Mouse (Mus musculus) bone marrow, adult 2 months (tissue): ENCODE data around the gene Spata7. TPM values are rescaled to one million over a fixed set of nuclear protein-coding genes. Genes with fewer than 3 reads are reported as not detected.

Source experiments
- H3K27ac ChIP-seq: fragments of 200-500 bp; 2 replicates; pipeline ENCODE4 v1.5.1; 2012; ENCODE audit warnings: low read depth, mild to moderate bottlenecking, control low read depth, inconsistent platforms, low read length; ENCODE audit not compliant: control insufficient read depth, poor library complexity, insufficient read depth
- H3K4me1 ChIP-seq: fragments of 200-500 bp; 2 replicates; pipeline ENCODE4 v1.6.1; 2011; ENCODE audit warnings: low read length; ENCODE audit not compliant: control insufficient read depth, insufficient read depth
- H3K4me3 ChIP-seq: fragments of 200-500 bp; replicated peaks from 2 replicates; pipeline ENCODE3; 2011; ENCODE audit warnings: mild to moderate bottlenecking, low read depth, low read length, control low read depth; ENCODE audit not compliant: control insufficient read depth
- CTCF ChIP-seq: fragments of 200-500 bp; IDR thresholded peaks from 2 replicates; pipeline ENCODE4 v1.5.1; 2011; ENCODE audit warnings: low read length, control low read depth; ENCODE audit not compliant: control insufficient read depth, insufficient read depth
- POLR2A ChIP-seq: fragments of 200-500 bp; IDR thresholded peaks from 2 replicates; pipeline ENCODE4 v1.6.1; 2011; ENCODE audit warnings: low read depth, mild to moderate bottlenecking, control low read depth, low read length, borderline replicate concordance; ENCODE audit not compliant: control insufficient read depth
- WGBS: fragments of 180-500 bp; shearing (Covaris S2); methylation state at CpG from one replicate; pipeline ENCODE4 v1.1.7; 2018; 5-methylcytosine and 5-hydroxymethylcytosine counted together
- polyA plus RNA-seq: library from polyadenylated mRNA; stranded (reverse); fragments of >200 nt; gene quantifications from 2 replicates; pipeline ENCODE4 v1.2.4, GENCODE M21; 2011; ENCODE audit warnings: low replicate concordance; ENCODE audit not compliant: missing spikeins, insufficient read depth, insufficient read length

Gene Spata7
- polyA plus RNA-seq, 1 experiment, result 1.6 TPM

- H3K4me3 ChIP-seq, result no peak overlapping the region
- WGBS, result 75% methylated on average over 6 of the region's 6 CpGs
- no peak overlapping the region for H3K27ac ChIP-seq
- TF ChIP-seq CTCF, result no peak
- TF ChIP-seq POLR2A, result no peak
- H3K4me1 ChIP-seq, result no peaks in the 10 kb centered on the region
Measured at GRCm38 (mm10) chr12:98712819-98713218, 84.9 kb downstream of the Spata7 start.

DNA sequence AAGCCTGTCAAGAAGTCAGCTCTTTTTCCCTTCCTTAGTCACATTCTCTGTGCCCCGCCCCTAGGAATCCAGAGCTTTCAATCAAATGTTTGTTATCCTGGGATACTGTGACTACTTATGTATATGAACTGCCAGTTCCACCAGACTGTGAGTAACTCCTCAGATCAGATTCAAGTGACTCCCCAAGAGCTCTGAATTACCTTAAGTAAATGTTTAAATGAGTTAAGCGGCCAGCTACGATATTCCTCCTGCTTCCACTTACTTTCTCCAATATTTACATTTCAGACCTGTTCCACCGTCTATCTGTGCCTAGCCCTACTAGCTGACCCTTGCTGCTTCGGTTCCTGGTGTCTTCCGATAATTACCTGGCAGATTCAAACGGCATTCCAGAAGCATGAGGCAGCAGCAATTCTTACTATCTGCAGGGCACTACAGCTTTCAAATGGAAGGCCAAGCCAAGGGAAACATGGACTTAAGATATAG is 85.7 kb downstream of the Spata7 start:
- TF ChIP-seq POLR2A, result no peak
- no peak for TF ChIP-seq CTCF
- no peak overlapping the region for H3K4me3 ChIP-seq
- WGBS, result 86% methylated on average over 7 of the region's 7 CpGs
- H3K4me1 ChIP-seq, result no peaks in the 10 kb centered on the region
- no peak overlapping the region for H3K27ac ChIP-seq

DNA sequence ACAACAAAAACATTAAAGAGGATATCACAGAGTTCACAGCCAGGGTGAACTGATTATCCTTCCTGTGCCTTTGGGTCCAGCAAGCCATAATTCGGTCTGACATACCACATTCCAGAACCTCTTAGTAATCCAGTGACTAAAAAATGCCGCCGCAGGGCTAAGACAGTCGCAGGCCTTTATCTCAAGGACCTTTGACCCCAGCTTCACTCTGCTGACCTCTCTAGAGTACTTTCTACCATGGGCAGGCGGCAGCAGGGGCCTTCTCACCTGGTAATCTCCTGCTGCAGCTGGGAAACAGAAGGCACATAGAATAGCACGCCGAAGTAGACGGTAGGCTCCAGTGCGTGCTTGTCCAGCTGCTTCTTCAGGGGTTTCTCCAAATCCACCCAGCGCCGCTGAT is 86.8 kb downstream of the Spata7 start:
- no peak overlapping the region for H3K27ac ChIP-seq
- no peaks in the 10 kb centered on the region for H3K4me1 ChIP-seq
- 88% methylated on average over 11 of the region's 11 CpGs for WGBS
- TF ChIP-seq POLR2A, result no peak
- TF ChIP-seq CTCF, result no peak
- no peak overlapping the region for H3K4me3 ChIP-seq

DNA sequence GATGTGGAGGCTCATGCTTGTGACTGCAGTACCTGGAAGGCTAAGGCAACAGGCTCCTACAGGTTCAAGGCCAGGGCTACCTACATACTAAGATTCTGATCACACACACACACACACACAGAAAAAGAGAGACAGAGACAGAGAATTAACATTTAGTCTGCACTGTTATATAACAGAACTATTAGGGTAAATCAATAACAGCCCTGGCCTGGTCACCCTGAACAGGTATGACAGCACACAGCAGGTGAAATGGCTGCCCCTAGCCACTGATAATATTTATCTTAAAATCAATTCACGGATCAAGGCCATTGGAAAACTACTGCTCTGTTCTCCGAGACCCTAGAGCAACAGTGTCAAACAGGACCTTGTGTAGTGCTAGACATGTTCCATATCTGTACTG is 88.2 kb downstream of the Spata7 start:
- 78% methylated on average over 2 of the region's 2 CpGs for WGBS
- Histone ChIP-seq H3K4me1 (no peaks in the 10 kb centered on the region), H3K4me3 (no peak overlapping the region), H3K27ac (no peak overlapping the region)
- TF ChIP-seq CTCF (no peak), POLR2A (no peak)

Other genes starting within 250 kb of the Spata7 start
- gene Kcnk10, start 49.8 kb upstream of the Spata7 start, polyA plus RNA-seq, result not detected in 2 replicates
- gene Ptpn21, start 109.2 kb downstream of the Spata7 start, polyA plus RNA-seq, result 1.7 and 2.2 TPM in 2 replicates
- gene Zc3h14, start 118.8 kb downstream of the Spata7 start, polyA plus RNA-seq, result 34.7 and 60.3 TPM in 2 replicates